Mouse (Mus musculus): ENCODE data around the gene Ormdl3. TPM values are rescaled to one million over a fixed set of nuclear protein-coding genes. Genes with fewer than 3 reads are reported as not detected.
"Not testable (repeated sequence)": the region's sequence is repeated elsewhere in the genome, so short reads cannot be mapped to it uniquely, and the experiment has no call there.

Gene Ormdl3
- polyA plus RNA-seq, 1 experiment from 2014 or later = 124 TPM

- ATAC-seq; H3K4me3 ChIP-seq (ENCODE audit: low read length); H3K9me3 ChIP-seq (ENCODE audit: control insufficient read depth, low read length); H3K27ac ChIP-seq (ENCODE audit: low read depth, low read length); H3K36me3 ChIP-seq (ENCODE audit: control insufficient read depth, insufficient read depth, low read length); H3K4me2 ChIP-seq (ENCODE audit: low read length); H3K9ac ChIP-seq (ENCODE audit: low read depth, low read length); H3K4me1 ChIP-seq (ENCODE audit: control insufficient read depth, insufficient read depth, low read depth, low read length); H3K27me3 ChIP-seq (replicated peaks; ENCODE audit: control insufficient read depth, insufficient read depth, low read length): not testable (repeated sequence)
- WGBS = 69% methylated on average over 6 of the region's 6 CpGs
Observed at GRCm38 (mm10) chr11:98604911-98605310, 17.7 kb upstream of the Ormdl3 start.

- Histone ChIP-seq H3K4me2 (ENCODE audit: low read length) (no peak overlapping the region), H3K27me3 (replicated peaks; ENCODE audit: control insufficient read depth, insufficient read depth, low read length) (peaks cover 4% of the 10 kb centered on the region; the same call in 1 of the 2 replicates), H3K9me3 (ENCODE audit: control insufficient read depth, low read length) (no peaks in the 10 kb centered on the region), H3K4me1 (ENCODE audit: control insufficient read depth, insufficient read depth, low read depth, low read length) (no peaks in the 10 kb centered on the region), H3K27ac (ENCODE audit: low read depth, low read length) (no peak overlapping the region), H3K36me3 (ENCODE audit: control insufficient read depth, insufficient read depth, low read length) (no peaks in the 10 kb centered on the region), H3K4me3 (ENCODE audit: low read length) (no peak overlapping the region), H3K9ac (ENCODE audit: low read depth, low read length) (no peak overlapping the region)
- no peak for ATAC-seq
- WGBS = 76% methylated on average over 2 of the region's 2 CpGs
Observed at GRCm38 (mm10) chr11:98603953-98604352, 16.8 kb upstream of the Ormdl3 start.

GRCm38 (mm10) chr11:98602090-98602690 is 15.0 kb upstream of the Ormdl3 start:
- Histone ChIP-seq H3K9ac (ENCODE audit: low read depth, low read length) (0 out of 2 replicates have a peak overlapping the region, but pooled peaks have one; percentile 25), H3K9me3 (ENCODE audit: control insufficient read depth, low read length) (no peaks in the 10 kb centered on the region), H3K4me1 (ENCODE audit: control insufficient read depth, insufficient read depth, low read depth, low read length) (no peaks in the 10 kb centered on the region), H3K27ac (ENCODE audit: low read depth, low read length) (no peak overlapping the region), H3K4me3 (ENCODE audit: low read length) (peak overlapping the region; percentile 31), H3K4me2 (ENCODE audit: low read length) (peak overlapping the region; percentile 52), H3K27me3 (replicated peaks; ENCODE audit: control insufficient read depth, insufficient read depth, low read length) (peaks cover 4% of the 10 kb centered on the region; the same call in 1 of the 2 replicates), H3K36me3 (ENCODE audit: control insufficient read depth, insufficient read depth, low read length) (no peaks in the 10 kb centered on the region)
- no peak for ATAC-seq
- 3% methylated on average over 20 of the region's 20 CpGs for WGBS

GRCm38 (mm10) chr11:98599291-98599690 is 12.1 kb upstream of the Ormdl3 start:
- peaks cover 4% of the 10 kb centered on the region; the same call in 1 of the 2 replicates for H3K27me3 ChIP-seq (replicated peaks; ENCODE audit: control insufficient read depth, insufficient read depth, low read length)
- H3K27ac ChIP-seq (ENCODE audit: low read depth, low read length) = no peak overlapping the region
- ATAC-seq = no peak
- WGBS = 36% methylated on average over 18 of the region's 18 CpGs
- no peaks in the 10 kb centered on the region for H3K4me1 ChIP-seq (ENCODE audit: control insufficient read depth, insufficient read depth, low read depth, low read length)
- no peak overlapping the region for H3K4me3 ChIP-seq (ENCODE audit: low read length)
- H3K36me3 ChIP-seq (ENCODE audit: control insufficient read depth, insufficient read depth, low read length) = no peaks in the 10 kb centered on the region
- no peaks in the 10 kb centered on the region for H3K9me3 ChIP-seq (ENCODE audit: control insufficient read depth, low read length)
- peak overlapping the region; percentile 1; the same call in 1 of the 2 replicates for H3K4me2 ChIP-seq (ENCODE audit: low read length)
- H3K9ac ChIP-seq (ENCODE audit: low read depth, low read length) = no peak overlapping the region

GRCm38 (mm10) chr11:98598851-98599290 is 11.7 kb upstream of the Ormdl3 start:
- no peaks in the 10 kb centered on the region for H3K36me3 ChIP-seq (ENCODE audit: control insufficient read depth, insufficient read depth, low read length)
- H3K4me3 ChIP-seq (ENCODE audit: low read length) = no peak overlapping the region
- peak overlapping the region; percentile 1; the same call in 1 of the 2 replicates for H3K4me2 ChIP-seq (ENCODE audit: low read length)
- H3K4me1 ChIP-seq (ENCODE audit: control insufficient read depth, insufficient read depth, low read depth, low read length) = no peaks in the 10 kb centered on the region
- H3K27me3 ChIP-seq (replicated peaks; ENCODE audit: control insufficient read depth, insufficient read depth, low read length) = peaks cover 4% of the 10 kb centered on the region; the same call in 1 of the 2 replicates
- no peak for ATAC-seq
- no peaks in the 10 kb centered on the region for H3K9me3 ChIP-seq (ENCODE audit: control insufficient read depth, low read length)
- 54% methylated on average over 18 of the region's 18 CpGs for WGBS
- H3K9ac ChIP-seq (ENCODE audit: low read depth, low read length) = no peak overlapping the region
- H3K27ac ChIP-seq (ENCODE audit: low read depth, low read length) = no peak overlapping the region

GRCm38 (mm10) chr11:98597991-98598390 is 10.8 kb upstream of the Ormdl3 start, which contains the start of gene Lrrc3c:
Gene Lrrc3c, plus strand, starts transcription at chr11:98598291.
- no peaks in the 10 kb centered on the region for H3K36me3 ChIP-seq (ENCODE audit: control insufficient read depth, insufficient read depth, low read length)
- peak within 1 kb of the TSS; percentile 1; the same call in 1 of the 2 replicates for H3K4me2 ChIP-seq (ENCODE audit: low read length)
- no peak within 1 kb of the TSS for H3K9ac ChIP-seq (ENCODE audit: low read depth, low read length)
- H3K4me3 ChIP-seq (ENCODE audit: low read length) = no peak within 1 kb of the TSS
- H3K9me3 ChIP-seq (ENCODE audit: control insufficient read depth, low read length) = no peaks in the 10 kb centered on the region
- H3K27me3 ChIP-seq (replicated peaks; ENCODE audit: control insufficient read depth, insufficient read depth, low read length) = peaks cover 4% of the 10 kb centered on the region; the same call in 1 of the 2 replicates
- H3K4me1 ChIP-seq (ENCODE audit: control insufficient read depth, insufficient read depth, low read depth, low read length) = no peaks in the 10 kb centered on the region
- no peak within 1 kb of the TSS for H3K27ac ChIP-seq (ENCODE audit: low read depth, low read length)
- no peak for ATAC-seq
- WGBS = 85% methylated on average over 8 of the region's 8 CpGs

- no peaks in the 10 kb centered on the region for H3K9me3 ChIP-seq (ENCODE audit: control insufficient read depth, low read length)
- H3K9ac ChIP-seq (ENCODE audit: low read depth, low read length) = no peak overlapping the region
- no peak overlapping the region for H3K27ac ChIP-seq (ENCODE audit: low read depth, low read length)
- ATAC-seq = no peak
- H3K4me2 ChIP-seq (ENCODE audit: low read length) = no peak overlapping the region
- H3K36me3 ChIP-seq (ENCODE audit: control insufficient read depth, insufficient read depth, low read length) = no peaks in the 10 kb centered on the region
- peaks cover 4% of the 10 kb centered on the region; the same call in 1 of the 2 replicates for H3K27me3 ChIP-seq (replicated peaks; ENCODE audit: control insufficient read depth, insufficient read depth, low read length)
- WGBS = 55% methylated on average over 5 of the region's 6 CpGs
- H3K4me1 ChIP-seq (ENCODE audit: control insufficient read depth, insufficient read depth, low read depth, low read length) = no peaks in the 10 kb centered on the region
- H3K4me3 ChIP-seq (ENCODE audit: low read length) = no peak overlapping the region
Observed at GRCm38 (mm10) chr11:98597363-98597762, 10.2 kb upstream of the Ormdl3 start.

GRCm38 (mm10) chr11:98595955-98596354 is 8.8 kb upstream of the Ormdl3 start:
- Histone ChIP-seq H3K27ac (ENCODE audit: low read depth, low read length) (no peak overlapping the region), H3K4me1 (ENCODE audit: control insufficient read depth, insufficient read depth, low read depth, low read length) (no peaks in the 10 kb centered on the region), H3K36me3 (ENCODE audit: control insufficient read depth, insufficient read depth, low read length) (no peaks in the 10 kb centered on the region), H3K4me2 (ENCODE audit: low read length) (no peak overlapping the region), H3K4me3 (ENCODE audit: low read length) (no peak overlapping the region), H3K9ac (ENCODE audit: low read depth, low read length) (no peak overlapping the region), H3K27me3 (replicated peaks; ENCODE audit: control insufficient read depth, insufficient read depth, low read length) (peaks cover 4% of the 10 kb centered on the region; the same call in 1 of the 2 replicates), H3K9me3 (ENCODE audit: control insufficient read depth, low read length) (no peaks in the 10 kb centered on the region)
- 81% methylated on average over 3 of the region's 3 CpGs for WGBS
- no peak for ATAC-seq

GRCm38 (mm10) chr11:98595473-98595872 is 8.3 kb upstream of the Ormdl3 start:
- peaks cover 4% of the 10 kb centered on the region; the same call in 1 of the 2 replicates for H3K27me3 ChIP-seq (replicated peaks; ENCODE audit: control insufficient read depth, insufficient read depth, low read length)
- H3K9me3 ChIP-seq (ENCODE audit: control insufficient read depth, low read length) = no peaks in the 10 kb centered on the region
- 78% methylated on average over 10 of the region's 10 CpGs for WGBS
- H3K4me3 ChIP-seq (ENCODE audit: low read length) = no peak overlapping the region
- H3K9ac ChIP-seq (ENCODE audit: low read depth, low read length) = no peak overlapping the region
- H3K27ac ChIP-seq (ENCODE audit: low read depth, low read length) = no peak overlapping the region
- H3K36me3 ChIP-seq (ENCODE audit: control insufficient read depth, insufficient read depth, low read length) = no peaks in the 10 kb centered on the region
- no peak overlapping the region for H3K4me2 ChIP-seq (ENCODE audit: low read length)
- ATAC-seq = no peak
- H3K4me1 ChIP-seq (ENCODE audit: control insufficient read depth, insufficient read depth, low read depth, low read length) = no peaks in the 10 kb centered on the region
